Mouse (Mus musculus) heart, embryonic 11.5 days (tissue): ENCODE data around the gene Gm8926. TPM values are rescaled to one million over a fixed set of nuclear protein-coding genes. Genes with fewer than 3 reads are reported as not detected.
"Not testable (repeated sequence)": the region's sequence is repeated elsewhere in the genome, so short reads cannot be mapped to it uniquely, and the experiment has no call there.

Experiments
- ATAC-seq: fragments of 200-750 bp; cut with Nextera tagmentation; replicated peaks from 2 replicates; pipeline ENCODE4 v1.8.0; 2017; ENCODE audit warnings: moderate library complexity; ENCODE audit not compliant: insufficient number of reproducible peaks, low FRiP score, low TSS enrichment
- H3K27ac ChIP-seq: fragments of 300-500 bp; sonication (generic); 2 replicates; pipeline ENCODE4 v1.5.1; 2014; ENCODE audit warnings: mild to moderate bottlenecking, low read depth, low read length
- H3K27me3 ChIP-seq: fragments of 300-500 bp; sonication (generic); 2 replicates; pipeline ENCODE4 v1.6.1; 2014; ENCODE audit warnings: mild to moderate bottlenecking, low read length, mixed read lengths; ENCODE audit not compliant: control insufficient read depth, insufficient read depth
- H3K36me3 ChIP-seq: fragments of 300-500 bp; sonication (generic); 2 replicates; pipeline ENCODE4 v1.6.1; 2014; ENCODE audit warnings: mild to moderate bottlenecking, low read length, moderate library complexity, mixed read lengths; ENCODE audit not compliant: control insufficient read depth, insufficient read depth
- H3K4me1 ChIP-seq: fragments of 300-500 bp; sonication (generic); 2 replicates; pipeline ENCODE4 v1.6.1; 2014; ENCODE audit warnings: low read length; ENCODE audit not compliant: control insufficient read depth, insufficient read depth
- H3K4me2 ChIP-seq: fragments of 300-500 bp; sonication (generic); 2 replicates; pipeline ENCODE4 v1.6.1; 2014; ENCODE audit warnings: mild to moderate bottlenecking, moderate library complexity
- H3K4me3 ChIP-seq: fragments of 300-500 bp; sonication (generic); 2 replicates; pipeline ENCODE4 v1.5.1; 2014; ENCODE audit warnings: low read depth, low read length
- H3K9ac ChIP-seq: fragments of 300-500 bp; sonication (generic); 2 replicates; pipeline ENCODE4 v1.6.1; 2014; ENCODE audit warnings: mild to moderate bottlenecking, low read depth, low read length, moderate library complexity
- H3K9me3 ChIP-seq: fragments of 300-500 bp; sonication (generic); replicated peaks from 2 replicates; pipeline ENCODE4 v1.6.1; 2016; ENCODE audit warnings: low read length; ENCODE audit not compliant: control insufficient read depth
- WGBS: fragments of 180-500 bp; shearing (Covaris S2); extraction: QIAGEN DNeasy Blood & Tissue Kit; methylation state at CpG from one replicate; pipeline ENCODE4 v1.1.7; 2014; ENCODE audit not compliant: insufficient replicate concordance; 5-methylcytosine and 5-hydroxymethylcytosine counted together
- polyA plus RNA-seq: library from polyadenylated mRNA; unstranded; fragments of >200 nt; fragmentation: Nextera tagmentation; extraction: Ambion mirVana; gene quantifications from 2 replicates; pipeline ENCODE4 v1.2.1, GENCODE M21; 2014

Gene Gm8926
- not detected in 2 replicates for polyA plus RNA-seq

GRCm38 (mm10) chr5:11770248-11770647 is at the start of gene Gm8926:
Gene Gm8926 (plus strand): TSS chr5:11770548.
- not testable (repeated sequence) for H3K36me3 ChIP-seq, ATAC-seq, H3K27ac ChIP-seq, H3K27me3 ChIP-seq, H3K4me3 ChIP-seq, H3K4me2 ChIP-seq, H3K9me3 ChIP-seq, H3K4me1 ChIP-seq, H3K9ac ChIP-seq
- WGBS, result 50% methylated on average over 1 of the region's 4 CpGs

Other genes starting within 250 kb of the Gm8926 start
- gene Gm6460, start 175.6 kb upstream of the Gm8926 start, polyA plus RNA-seq, result not detected in 2 replicates
- not detected in 2 replicates for gene Gm8922, start 88.6 kb upstream of the Gm8926 start, polyA plus RNA-seq
- not detected in 2 replicates for gene Gm6465, start 75.0 kb downstream of the Gm8926 start, polyA plus RNA-seq
- gene 4933402N22Rik, start 147.5 kb downstream of the Gm8926 start, polyA plus RNA-seq, result not detected in 2 replicates